Mouse (Mus musculus): ENCODE results near the gene Maml2. TPM values are rescaled to one million over a fixed set of nuclear protein-coding genes. Genes with fewer than 3 reads are reported as not detected.

The Maml2 gene
- total and polyA plus RNA-seq, 3 experiments: 4.2 to 7.2 (median 5.7) TPM

- DNase-seq: peak; percentile 65
Measured at GRCm38 (mm10) chr9:13533076-13533707, 235.4 kb downstream of the Maml2 start.

GRCm38 (mm10) chr9:13535803-13536202 lies 238.0 kb downstream of the Maml2 start:
- DNase-seq: no peak

GRCm38 (mm10) chr9:13536419-13537261 lies 238.9 kb downstream of the Maml2 start:
- DNase-seq: peak; percentile 24

GRCm38 (mm10) chr9:13538200-13538599 lies 240.4 kb downstream of the Maml2 start:
- DNase-seq: no peak

- DNase-seq: no peak
Measured at GRCm38 (mm10) chr9:13539535-13539934, 241.8 kb downstream of the Maml2 start.

GRCm38 (mm10) chr9:13540227-13540626 lies 242.5 kb downstream of the Maml2 start:
- no peak for DNase-seq

- no peak for DNase-seq
Measured at GRCm38 (mm10) chr9:13540781-13541180, 243.0 kb downstream of the Maml2 start.

GRCm38 (mm10) chr9:13543167-13543566 lies 245.4 kb downstream of the Maml2 start:
- no peak for DNase-seq

- peak; percentile 50 for DNase-seq
Measured at GRCm38 (mm10) chr9:13544133-13544532, 246.4 kb downstream of the Maml2 start.

GRCm38 (mm10) chr9:13545726-13546125 lies 248.0 kb downstream of the Maml2 start:
- DNase-seq: no peak

- no peak for DNase-seq
Measured at GRCm38 (mm10) chr9:13549911-13550310, 252.2 kb downstream of the Maml2 start.

GRCm38 (mm10) chr9:13552380-13553052 lies 254.8 kb downstream of the Maml2 start:
- no peak for DNase-seq

- no peak for DNase-seq
Measured at GRCm38 (mm10) chr9:13554773-13555172, 257.0 kb downstream of the Maml2 start.

- DNase-seq: no peak
Measured at GRCm38 (mm10) chr9:13555973-13556481, 258.3 kb downstream of the Maml2 start.

GRCm38 (mm10) chr9:13556696-13557095 lies 258.9 kb downstream of the Maml2 start:
- DNase-seq: no peak

GRCm38 (mm10) chr9:13558811-13559372 lies 261.1 kb downstream of the Maml2 start:
- no peak for DNase-seq

GRCm38 (mm10) chr9:13560651-13561050 lies 262.9 kb downstream of the Maml2 start:
- DNase-seq: no peak

- no peak for DNase-seq
Measured at GRCm38 (mm10) chr9:13561335-13561734, 263.6 kb downstream of the Maml2 start.

- DNase-seq: peak; percentile 84
Measured at GRCm38 (mm10) chr9:13563475-13564414, 266.0 kb downstream of the Maml2 start.

GRCm38 (mm10) chr9:13565343-13566019 lies 267.7 kb downstream of the Maml2 start:
- no peak for DNase-seq
